Mouse (Mus musculus): ENCODE results near the gene Dennd1a.

DNA sequence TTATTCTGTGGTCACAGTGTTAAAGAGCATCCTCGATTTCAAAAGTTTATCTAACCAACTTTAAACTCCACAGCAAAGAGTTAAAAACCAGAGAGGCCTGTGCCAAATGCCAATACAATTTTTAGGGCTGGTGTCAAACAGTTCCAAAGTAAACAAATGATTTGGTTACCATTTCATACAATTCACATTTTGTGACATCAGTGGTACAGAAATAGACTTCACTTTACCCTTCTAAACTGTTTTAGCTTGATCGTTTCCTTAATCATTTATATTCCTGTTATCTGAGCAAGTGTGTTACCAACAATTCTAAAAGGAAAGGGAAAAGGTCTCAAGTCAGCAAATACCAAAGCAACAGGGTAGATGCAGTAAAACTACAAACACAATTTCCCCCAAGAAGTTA lies 145.0 kb downstream of the Dennd1a start:
- TF ChIP-seq EP300 (IDR thresholded peaks at IDR 0.05; ENCODE audit: low read depth) (no peak), CTCF (IDR thresholded peaks at IDR 0.05; ENCODE audit: low read depth) (no peak)

Data from liver, postnatal 0 days (tissue).